Mouse (Mus musculus): ENCODE results near the gene Nectin2. TPM values are rescaled to one million over a fixed set of nuclear protein-coding genes. Genes with fewer than 3 reads are reported as not detected.

Gene Nectin2
- polyA plus RNA-seq (2015; fragmentation: Nextera tagmentation; extraction: Ambion mirVana): 21.6 and 27.0 TPM in 2 replicates

DNA sequence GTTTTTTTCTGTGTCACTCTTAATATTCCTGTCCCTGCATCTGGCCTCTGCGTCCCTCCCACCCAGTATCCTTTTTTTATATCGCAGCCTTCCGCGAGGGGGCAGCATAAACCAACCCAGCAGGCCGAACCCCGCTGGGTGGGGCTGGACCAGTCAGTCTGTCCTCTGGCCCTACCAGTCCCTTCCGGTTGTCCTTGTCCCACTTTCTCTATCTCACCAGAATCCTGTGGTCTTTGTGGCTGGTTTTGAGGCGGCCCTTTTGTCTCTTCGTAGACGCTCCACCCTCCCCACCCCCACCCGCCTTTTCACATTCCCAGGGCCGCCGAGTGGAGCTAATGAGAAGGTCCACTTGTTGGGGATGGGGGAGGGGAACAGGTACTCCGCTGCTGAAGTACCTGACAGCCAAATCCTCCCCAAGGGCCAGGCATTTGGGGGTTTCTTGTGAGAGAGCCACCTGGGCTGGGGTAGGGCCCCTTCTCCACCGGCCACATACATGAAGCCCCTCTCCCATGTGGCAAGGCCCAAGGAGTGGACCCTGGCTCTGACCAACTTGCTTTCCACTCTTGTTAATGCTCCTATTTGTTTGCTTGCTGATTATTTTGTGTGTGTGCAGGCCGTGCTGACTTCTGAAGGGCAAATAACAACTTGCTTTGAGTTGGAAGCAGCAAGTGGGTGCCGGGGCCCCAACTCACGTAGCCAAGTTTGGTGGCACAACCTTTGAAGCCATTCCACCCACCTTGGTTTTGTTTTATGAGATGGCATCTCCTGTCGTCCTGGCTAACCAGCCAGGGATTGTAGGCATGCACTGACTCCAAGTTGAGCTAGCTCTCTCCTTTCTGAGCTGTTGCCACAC is at the start of gene Nectin2:
Gene Nectin2 (minus strand): TSS at position 267 of the 853 bp plus-strand sequence.

DNA sequence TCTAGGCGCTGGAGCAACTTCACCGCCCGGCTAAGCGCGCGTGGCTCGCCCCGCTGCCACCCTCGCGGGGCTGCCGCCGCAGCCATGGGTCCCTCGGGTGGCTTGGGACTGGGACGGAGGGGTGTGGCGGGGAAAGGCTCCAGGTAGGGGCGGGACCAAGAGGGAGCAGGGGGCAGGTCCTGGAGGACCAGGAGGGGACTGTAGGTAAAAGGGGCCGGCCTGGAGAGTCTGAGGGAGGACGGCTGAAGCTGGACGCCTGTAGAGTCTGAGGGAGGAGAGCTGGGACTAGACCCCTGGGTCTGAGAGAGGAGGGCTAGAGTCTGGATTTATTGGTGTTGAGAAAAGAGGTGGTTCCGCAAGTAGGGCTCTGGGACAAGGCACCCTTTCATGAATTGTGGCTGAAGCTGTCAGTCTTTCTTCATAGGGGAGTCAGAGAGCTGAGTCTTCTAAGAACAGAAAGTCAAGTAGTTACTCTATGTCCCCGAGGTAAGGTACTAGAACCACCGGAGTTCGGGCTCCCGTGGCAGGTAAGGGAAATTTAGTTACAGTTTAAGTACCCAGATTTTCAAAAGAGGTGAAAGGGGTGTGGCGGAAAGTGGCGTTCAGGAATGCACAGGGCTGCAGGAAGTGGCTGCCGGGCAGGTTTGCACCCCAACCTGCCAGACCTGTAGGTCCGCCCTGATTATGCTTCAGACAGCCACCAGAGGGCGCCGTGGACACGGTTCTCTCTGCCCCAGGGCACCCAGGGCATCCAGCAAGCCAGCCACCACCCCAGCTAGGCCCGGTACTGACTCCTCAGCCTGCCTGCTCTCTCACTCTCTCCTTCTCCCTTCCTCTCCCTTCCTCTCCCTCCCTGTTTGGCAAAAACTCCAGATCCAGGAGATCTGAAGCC is 46.7 kb upstream of the Nectin2 start, which contains the start of gene Cblc:
Gene Cblc (minus strand): TSS at position 113 of the 892 bp plus-strand sequence.

DNA sequence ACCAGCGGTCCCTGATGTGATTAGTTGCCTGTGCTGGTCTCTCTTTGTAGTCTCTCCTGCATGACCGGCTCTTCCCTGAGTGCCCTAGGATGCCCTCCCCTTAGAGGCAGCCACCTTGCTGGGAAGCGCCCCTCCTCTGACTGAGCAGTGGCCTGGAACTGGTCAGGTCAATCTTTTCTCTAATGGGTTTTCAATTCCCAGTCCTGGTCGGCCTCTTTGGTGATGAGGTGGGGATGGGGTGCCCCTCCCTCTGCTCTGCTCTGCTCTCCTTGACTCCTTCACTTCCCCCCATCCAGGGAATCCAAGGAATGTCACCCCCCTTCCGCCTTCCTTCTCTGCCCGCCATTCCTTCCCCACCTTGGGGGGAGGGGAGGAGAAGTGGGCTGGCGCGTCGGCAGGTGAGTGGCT is 20.7 kb upstream of the Nectin2 start, which contains the start of gene Bcam:
Gene Bcam (minus strand): TSS at position 33 of the 408 bp plus-strand sequence.

DNA sequence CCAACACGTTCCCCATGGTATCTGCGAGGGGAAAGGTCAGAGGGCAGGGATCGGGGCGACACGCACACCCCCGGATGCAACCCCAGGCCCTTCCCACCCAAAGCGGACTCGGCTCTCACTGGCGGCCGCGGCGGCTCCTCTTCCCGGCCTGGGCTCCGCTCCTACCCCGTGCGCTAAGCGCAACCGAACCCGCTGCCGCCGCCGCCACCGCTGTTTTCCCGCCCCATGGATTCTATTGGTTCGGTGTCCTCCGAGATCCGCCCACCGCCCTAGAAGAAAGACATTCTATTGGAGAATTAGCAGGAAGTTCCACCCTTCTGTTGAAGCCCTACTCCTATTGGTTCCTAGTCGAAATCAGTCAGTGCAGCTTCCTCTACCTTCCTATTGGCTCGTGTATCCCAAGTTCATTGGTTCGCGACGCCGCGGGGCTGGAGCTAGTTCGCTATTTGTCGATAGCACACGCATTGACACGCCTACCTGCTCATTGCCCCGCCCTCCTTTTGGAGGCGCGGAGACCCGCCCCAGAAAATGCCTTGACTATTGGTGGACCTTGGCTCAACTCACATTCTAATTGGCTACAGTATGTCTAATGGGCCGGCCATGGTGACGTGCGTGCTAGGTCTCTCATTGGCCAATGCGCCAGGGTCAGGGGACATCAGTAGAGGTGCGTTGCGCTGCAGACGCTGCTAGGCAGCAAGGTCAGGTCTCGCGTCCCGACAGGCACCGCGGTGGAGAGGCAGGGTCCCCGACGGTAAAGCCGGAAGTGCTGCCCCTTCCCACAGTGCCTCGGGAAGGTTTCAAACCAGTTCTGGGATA is 34.8 kb downstream of the Nectin2 start, which contains the start of gene Tomm40:
Gene Tomm40 (minus strand): TSS at position 200 of the 816 bp plus-strand sequence.

DNA sequence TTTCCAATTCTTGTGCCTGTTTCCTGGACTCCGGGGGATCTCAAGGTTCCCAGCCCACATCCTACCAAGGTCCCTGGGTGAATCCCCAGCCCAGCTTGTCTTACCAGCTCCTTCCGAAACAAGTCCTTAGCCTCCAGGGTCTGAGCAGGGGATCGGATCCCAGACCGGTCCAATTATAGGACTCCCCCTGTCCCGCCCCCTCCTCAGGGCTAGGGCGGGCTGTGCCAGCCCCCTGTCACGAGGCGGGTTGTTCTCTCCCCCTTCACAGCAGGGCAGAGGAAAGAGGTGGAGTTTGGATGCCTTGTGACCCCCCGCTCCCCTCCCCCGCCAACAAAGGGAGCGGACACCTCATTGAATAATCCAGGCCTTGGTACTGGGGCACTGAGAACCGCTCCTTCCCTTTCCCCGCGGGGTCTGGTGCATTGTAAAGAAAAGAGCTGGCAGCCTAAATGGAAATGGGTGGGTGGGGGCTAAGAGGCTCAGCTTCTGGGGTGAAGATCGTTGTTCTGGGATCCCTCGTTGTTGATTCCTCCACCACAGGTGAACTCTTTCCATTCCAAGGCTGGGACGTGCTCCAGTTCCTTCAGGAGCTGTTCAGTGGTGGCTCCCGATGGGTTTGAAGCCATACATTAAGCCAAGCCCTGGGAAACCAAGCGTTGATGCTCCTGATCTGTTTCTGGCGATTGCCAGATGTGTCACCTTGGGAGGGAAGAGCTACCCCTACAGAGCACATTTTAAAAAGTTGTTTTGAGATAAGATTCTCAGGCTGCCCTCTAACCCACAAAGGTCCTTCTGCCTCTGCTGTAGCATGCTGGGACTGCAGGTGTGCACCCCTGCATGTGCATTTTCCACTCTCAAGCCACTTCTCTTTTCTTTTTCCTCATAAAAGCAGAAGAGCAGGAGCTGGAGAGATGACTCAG is 51.1 kb downstream of the Nectin2 start, which contains the start of gene Apoe:
Gene Apoe (minus strand): TSS at position 282 of the 920 bp plus-strand sequence.

DNA sequence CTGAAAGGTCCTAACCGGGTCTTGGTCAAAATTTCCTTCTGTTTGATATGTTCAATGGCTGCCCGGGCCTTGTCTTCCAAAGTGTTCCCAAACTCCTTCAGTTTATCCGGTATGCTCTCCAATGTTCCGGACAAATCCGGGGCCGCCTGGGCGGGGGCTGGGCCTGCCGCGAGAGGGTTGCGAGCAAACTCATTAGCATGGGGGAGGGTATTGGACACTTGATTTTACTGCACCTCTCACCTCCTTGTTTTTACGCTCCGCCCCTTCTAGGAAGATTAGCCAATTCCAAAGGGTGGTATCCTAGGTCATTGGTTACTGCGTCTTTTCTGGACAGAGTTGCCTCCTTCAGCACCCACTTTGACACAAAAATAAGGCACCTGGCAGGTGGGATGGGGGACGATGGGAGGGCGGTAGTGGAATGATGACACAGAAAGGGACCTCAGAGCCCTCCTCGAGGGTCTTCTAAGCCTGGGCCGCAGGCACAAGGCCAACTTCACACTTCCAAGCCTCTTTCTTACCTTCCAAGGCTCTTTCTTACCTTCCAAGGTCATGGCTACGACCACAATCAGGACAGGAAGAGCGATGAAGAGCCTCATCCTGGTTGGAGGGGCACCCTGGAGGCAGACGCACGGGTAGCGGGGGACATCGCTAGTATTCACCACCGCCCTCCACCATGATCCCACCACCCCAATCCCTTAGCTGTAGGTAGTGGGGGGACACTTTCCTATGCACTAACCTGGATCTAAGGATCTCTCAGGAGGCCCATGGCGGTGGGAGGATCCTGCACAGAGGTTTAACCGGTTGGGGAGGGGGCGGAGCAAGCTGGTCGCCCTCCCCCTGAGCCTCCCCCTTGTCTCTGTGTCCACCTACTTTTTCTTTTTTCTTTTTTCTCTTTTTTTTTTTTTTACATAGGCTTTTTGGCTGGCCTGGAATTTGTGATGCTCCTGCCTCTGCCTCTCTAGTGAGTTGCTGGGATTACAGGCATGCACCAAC is 58.1 kb downstream of the Nectin2 start, which contains the start of gene Apoc1:
Gene Apoc1 (minus strand): TSS at position 788 of the 993 bp plus-strand sequence.

DNA sequence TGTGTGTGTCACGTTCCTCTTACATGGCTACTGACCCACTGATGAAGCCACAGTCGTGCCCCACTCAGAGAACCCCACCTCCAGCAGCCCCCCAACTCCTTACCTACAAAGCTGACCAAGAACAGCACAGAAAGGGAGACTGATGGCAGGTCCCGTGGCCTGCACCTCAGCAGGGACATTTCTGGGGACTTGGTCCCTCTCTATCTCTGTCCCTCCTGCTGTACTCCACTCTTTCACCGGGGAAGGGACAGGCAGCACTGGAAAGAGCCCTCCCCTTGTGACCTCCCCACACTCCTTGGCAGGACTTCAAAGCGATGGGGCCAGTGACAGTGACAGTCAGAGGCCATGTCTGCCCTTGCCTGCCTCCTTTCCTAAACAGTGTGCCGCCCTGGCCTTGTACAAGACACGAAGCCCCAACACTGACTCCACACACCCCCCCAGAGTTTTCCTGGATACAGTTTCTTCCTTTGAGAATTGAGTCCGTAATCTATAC is 69.0 kb downstream of the Nectin2 start, which contains the start of the genes Gm44805 and Apoc4:
Gene Gm44805 (minus strand): TSS at position 222 of the 493 bp plus-strand sequence.
Gene Apoc4 (minus strand): TSS at position 278 of the 493 bp plus-strand sequence.

DNA sequence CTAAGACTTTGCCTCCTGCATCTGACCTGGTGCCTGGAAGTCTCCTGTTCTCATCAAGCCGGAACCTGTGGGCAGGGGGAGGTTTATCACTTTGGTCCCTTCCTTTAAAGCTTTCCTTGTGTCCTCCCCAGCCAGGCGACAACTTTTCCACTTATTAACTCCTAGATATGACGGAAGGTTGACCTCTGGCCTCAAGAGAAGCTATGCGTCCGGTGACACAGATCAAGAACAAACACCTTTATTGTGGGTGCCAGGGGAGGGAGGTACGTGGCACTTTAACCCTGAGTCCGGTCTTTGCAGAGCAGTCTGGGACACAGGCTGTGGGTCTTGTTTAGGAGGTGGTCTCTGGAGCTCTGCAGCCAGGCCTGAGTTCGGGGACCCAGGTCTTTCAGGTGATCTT is 72.4 kb downstream of the Nectin2 start, which contains the start of gene Apoc2:
Gene Apoc2 (minus strand): TSS at position 70 of the 400 bp plus-strand sequence.

Other genes starting within 250 kb of the Nectin2 start
- 1.6 and 2.5 TPM in 2 replicates for gene Bloc1s3, start 242.1 kb downstream of the Nectin2 start, polyA plus RNA-seq (2015; fragmentation: Nextera tagmentation; extraction: Ambion mirVana)
- 57.5 and 68.7 TPM in 2 replicates for gene Trappc6a, start 242.1 kb downstream of the Nectin2 start, polyA plus RNA-seq (2015; fragmentation: Nextera tagmentation; extraction: Ambion mirVana)
- gene Nkpd1, start 232.6 kb downstream of the Nectin2 start, polyA plus RNA-seq (2015; fragmentation: Nextera tagmentation; extraction: Ambion mirVana): 0.08 TPM in 1 of 2 replicates, not detected in the other
- gene Ppp1r37, start 187.4 kb downstream of the Nectin2 start, polyA plus RNA-seq (2015; fragmentation: Nextera tagmentation; extraction: Ambion mirVana): 11.3 and 12.5 TPM in 2 replicates
- 1.8 and 1.9 TPM in 2 replicates for gene Zfp296, start 173.2 kb downstream of the Nectin2 start, polyA plus RNA-seq (2015; fragmentation: Nextera tagmentation; extraction: Ambion mirVana)
- 111 and 119 TPM in 2 replicates for gene Gemin7, start 172.9 kb downstream of the Nectin2 start, polyA plus RNA-seq (2015; fragmentation: Nextera tagmentation; extraction: Ambion mirVana)
- 18.1 and 23.1 TPM in 2 replicates for gene Clasrp, start 146.0 kb downstream of the Nectin2 start, polyA plus RNA-seq (2015; fragmentation: Nextera tagmentation; extraction: Ambion mirVana)
- gene Relb, start 121.0 kb downstream of the Nectin2 start, polyA plus RNA-seq (2015; fragmentation: Nextera tagmentation; extraction: Ambion mirVana): 4.3 and 6.2 TPM in 2 replicates
- 36.0 and 39.2 TPM in 2 replicates for gene Clptm1, start 85.5 kb downstream of the Nectin2 start, polyA plus RNA-seq (2015; fragmentation: Nextera tagmentation; extraction: Ambion mirVana)
- 6.8 and 9.4 TPM in 2 replicates for gene Apoc2, start 72.5 kb downstream of the Nectin2 start, polyA plus RNA-seq (2015; fragmentation: Nextera tagmentation; extraction: Ambion mirVana)
- gene Gm44805, start 69.1 kb downstream of the Nectin2 start, polyA plus RNA-seq (2015; fragmentation: Nextera tagmentation; extraction: Ambion mirVana): 0.24 and 0.97 TPM in 2 replicates
- gene Apoc4, start 69.0 kb downstream of the Nectin2 start, polyA plus RNA-seq (2015; fragmentation: Nextera tagmentation; extraction: Ambion mirVana): 1.3 and 1.5 TPM in 2 replicates
- gene Apoc1, start 57.8 kb downstream of the Nectin2 start, polyA plus RNA-seq (2015; fragmentation: Nextera tagmentation; extraction: Ambion mirVana): 13.8 and 18.6 TPM in 2 replicates
- gene Apoe, start 51.3 kb downstream of the Nectin2 start, polyA plus RNA-seq (2015; fragmentation: Nextera tagmentation; extraction: Ambion mirVana): 304 and 441 TPM in 2 replicates
- gene Tomm40, start 35.0 kb downstream of the Nectin2 start, polyA plus RNA-seq (2015; fragmentation: Nextera tagmentation; extraction: Ambion mirVana): 96.6 TPM in 2 replicates
- 35.6 and 45.1 TPM in 2 replicates for gene Bcam, start 20.5 kb upstream of the Nectin2 start, polyA plus RNA-seq (2015; fragmentation: Nextera tagmentation; extraction: Ambion mirVana)
- not detected in 2 replicates for gene Cblc, start 46.3 kb upstream of the Nectin2 start, polyA plus RNA-seq (2015; fragmentation: Nextera tagmentation; extraction: Ambion mirVana)
- gene Bcl3, start 72.3 kb upstream of the Nectin2 start, polyA plus RNA-seq (2015; fragmentation: Nextera tagmentation; extraction: Ambion mirVana): 5.3 and 5.5 TPM in 2 replicates
- gene Gm19345, start 101.5 kb upstream of the Nectin2 start, polyA plus RNA-seq (2015; fragmentation: Nextera tagmentation; extraction: Ambion mirVana): 0.24 and 0.32 TPM in 2 replicates
- 0.52 and 0.93 TPM in 2 replicates for gene Ceacam16, start 110.8 kb upstream of the Nectin2 start, polyA plus RNA-seq (2015; fragmentation: Nextera tagmentation; extraction: Ambion mirVana)
- gene Ceacam19, start 137.5 kb upstream of the Nectin2 start, polyA plus RNA-seq (2015; fragmentation: Nextera tagmentation; extraction: Ambion mirVana): not detected in 2 replicates
- 5.1 and 7.1 TPM in 2 replicates for gene Pvr, start 170.7 kb upstream of the Nectin2 start, polyA plus RNA-seq (2015; fragmentation: Nextera tagmentation; extraction: Ambion mirVana)
- 0.28 and 0.37 TPM in 2 replicates for gene Igsf23, start 200.3 kb upstream of the Nectin2 start, polyA plus RNA-seq (2015; fragmentation: Nextera tagmentation; extraction: Ambion mirVana)
- gene Ceacam20, start 214.9 kb upstream of the Nectin2 start, polyA plus RNA-seq (2015; fragmentation: Nextera tagmentation; extraction: Ambion mirVana): not detected in 2 replicates
- not detected in 2 replicates for gene Nlrp9b, start 241.0 kb upstream of the Nectin2 start, polyA plus RNA-seq (2015; fragmentation: Nextera tagmentation; extraction: Ambion mirVana)